Mouse (Mus musculus) kidney, postnatal 36 days (tissue): ENCODE results near the gene Ccnb1ip1.

Experiments used
- DNase-seq, 2 experiments: peaks; one replicate each; pipeline ENCODE4 v3.0.0; 2021 to 2022; ENCODE audit warnings: mixed read lengths in 2 of 2

Gene Ccnb1ip1

GRCm38 (mm10) chr14:50782166-50782565 lies 25.4 kb downstream of the Ccnb1ip1 start:
- no peak for DNase-seq

- peak; percentile 6 to 38 for DNase-seq
These were observed 36.2 kb downstream of the Ccnb1ip1 start for GRCm38 (mm10) chr14:50771342-50771741.

- no peak for DNase-seq
These were observed 41.8 kb downstream of the Ccnb1ip1 start for GRCm38 (mm10) chr14:50765736-50766135.

- no peak for DNase-seq
These were observed 49.0 kb downstream of the Ccnb1ip1 start for GRCm38 (mm10) chr14:50758416-50759085.

GRCm38 (mm10) chr14:50744994-50745393 lies 62.5 kb downstream of the Ccnb1ip1 start, which contains the start of gene Olfr749:
Olfr749 (minus strand) TSS chr14:50745094.
- DNase-seq = no peak

- no peak for DNase-seq
These were observed 65.9 kb downstream of the Ccnb1ip1 start for GRCm38 (mm10) chr14:50741584-50741983.

GRCm38 (mm10) chr14:50740334-50740733 lies 67.2 kb downstream of the Ccnb1ip1 start:
- DNase-seq = no peak
